Mouse (Mus musculus) forebrain, embryonic 13.5 days (tissue): ENCODE results near the gene Arpc1b. TPM values are rescaled to one million over a fixed set of nuclear protein-coding genes. Genes with fewer than 3 reads are reported as not detected.
A peak's percentile ranks its signal among the peaks of the same experiment; 100 is the strongest.
"Not testable (repeated sequence)": the region's sequence is repeated elsewhere in the genome, so short reads cannot be mapped to it uniquely, and the experiment has no call there.

Experiments used
- ATAC-seq: fragments of 200-750 bp; cut with Nextera tagmentation; 2 replicates; pipeline ENCODE4 v1.8.0; 2017
- H3K27ac ChIP-seq: fragments of 300-500 bp; sonication (generic); 2 replicates; pipeline ENCODE4 v1.5.1; 2015; ENCODE audit warnings: inconsistent platforms, mild to moderate bottlenecking, moderate library complexity
- H3K27me3 ChIP-seq: fragments of 300-500 bp; sonication (generic); 2 replicates; pipeline ENCODE4 v1.6.1; 2015; ENCODE audit warnings: mild to moderate bottlenecking, inconsistent platforms
- H3K36me3 ChIP-seq: fragments of 300-500 bp; sonication (generic); 2 replicates; pipeline ENCODE4 v1.6.1; 2015; ENCODE audit warnings: mild to moderate bottlenecking, inconsistent platforms; ENCODE audit not compliant: poor library complexity, severe bottlenecking
- H3K4me1 ChIP-seq: fragments of 300-500 bp; sonication (generic); 2 replicates; pipeline ENCODE4 v1.6.1; 2015; ENCODE audit warnings: inconsistent platforms
- H3K4me2 ChIP-seq: fragments of 300-500 bp; sonication (generic); 2 replicates; pipeline ENCODE4 v1.6.1; 2015; ENCODE audit warnings: inconsistent platforms, mild to moderate bottlenecking, moderate library complexity
- H3K4me3 ChIP-seq: fragments of 300-500 bp; sonication (generic); 2 replicates; pipeline ENCODE4 v1.5.1; 2015; ENCODE audit warnings: mild to moderate bottlenecking, inconsistent platforms
- H3K9ac ChIP-seq: fragments of 300-500 bp; sonication (generic); 2 replicates; pipeline ENCODE4 v1.6.1; 2015; ENCODE audit warnings: mild to moderate bottlenecking, inconsistent platforms
- H3K9me3 ChIP-seq: fragments of 300-500 bp; sonication (generic); replicated peaks from 2 replicates; pipeline ENCODE4 v1.6.1; 2016; ENCODE audit warnings: inconsistent platforms
- WGBS: fragments of 180-500 bp; shearing (Covaris S2); methylation state at CpG from one replicate; pipeline ENCODE4 v1.1.7; 2015; 5-methylcytosine and 5-hydroxymethylcytosine counted together
- polyA plus RNA-seq: library from polyadenylated mRNA; unstranded; fragments of >200 nt; fragmentation: Nextera tagmentation; extraction: Ambion mirVana; gene quantifications from 2 replicates; pipeline ENCODE4 v1.2.1, GENCODE M21; 2015

The Arpc1b gene
- polyA plus RNA-seq, 1 experiment from 2014 or later: 58.1 TPM

GRCm38 (mm10) chr5:145133275-145133674 lies 19.3 kb downstream of the Arpc1b start:
- H3K4me1 ChIP-seq: peaks cover 10% of the 10 kb centered on the region
- WGBS: 93% methylated on average over 6 of the region's 6 CpGs
- not testable (repeated sequence) for H3K4me2 ChIP-seq, H3K9me3 ChIP-seq, ATAC-seq, H3K9ac ChIP-seq, H3K27me3 ChIP-seq, H3K27ac ChIP-seq, H3K4me3 ChIP-seq
- peaks cover 89% of the 10 kb centered on the region for H3K36me3 ChIP-seq

GRCm38 (mm10) chr5:145138836-145139235 lies 24.8 kb downstream of the Arpc1b start:
- H3K9ac ChIP-seq: peak overlapping the region; percentile 93
- H3K27ac ChIP-seq: no peak overlapping the region
- H3K4me2 ChIP-seq: peak overlapping the region; percentile 94
- no peak for ATAC-seq
- H3K4me1 ChIP-seq: peaks cover 33% of the 10 kb centered on the region
- H3K4me3 ChIP-seq: peak overlapping the region; percentile 97
- 15% methylated on average over 6 of the region's 6 CpGs for WGBS
- peaks cover 59% of the 10 kb centered on the region for H3K36me3 ChIP-seq
- no peaks in the 10 kb centered on the region for H3K27me3 ChIP-seq
- no peaks in the 10 kb centered on the region for H3K9me3 ChIP-seq

GRCm38 (mm10) chr5:145139571-145140519 lies 25.8 kb downstream of the Arpc1b start, which contains the start of the genes Pdap1 and Bud31:
Pdap1 (minus strand) TSS chr5:145140238.
Bud31 (plus strand) TSS chr5:145140362.
- WGBS: under 1% methylated on average over 83 of the region's 84 CpGs
- Histone ChIP-seq H3K4me3 (peak within 1 kb of the TSS; percentile 97), H3K27ac (peak within 1 kb of the TSS; percentile 80), H3K9ac (peak within 1 kb of the TSS; percentile 93), H3K36me3 (peaks cover 59% of the 10 kb centered on the region), H3K27me3 (no peaks in the 10 kb centered on the region), H3K9me3 (no peaks in the 10 kb centered on the region), H3K4me1 (peaks cover 33% of the 10 kb centered on the region), H3K4me2 (peak within 1 kb of the TSS; percentile 94)
- ATAC-seq: peak; percentile 96

DNA sequence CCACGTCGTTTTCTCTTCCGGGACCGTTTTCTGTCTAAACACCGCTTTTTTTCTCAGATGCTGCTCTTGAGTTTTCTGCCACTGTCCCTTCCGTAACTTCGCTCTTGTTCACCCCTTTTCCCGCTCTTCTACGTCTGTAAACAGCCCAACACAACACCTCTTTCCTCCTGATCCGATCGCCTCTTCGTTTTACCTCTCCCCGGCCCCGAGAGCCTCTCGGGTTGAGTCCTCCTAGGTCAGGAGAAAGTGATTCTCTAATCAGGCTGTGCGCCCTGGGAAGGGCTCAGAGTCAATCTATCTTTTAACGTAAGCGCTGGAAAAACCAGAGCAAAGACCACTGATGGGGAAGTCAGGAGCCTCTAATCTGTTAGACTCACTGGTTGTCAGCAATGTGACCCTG lies 26.6 kb downstream of the Arpc1b start:
- Histone ChIP-seq H3K9me3 (no peaks in the 10 kb centered on the region), H3K36me3 (peaks cover 59% of the 10 kb centered on the region), H3K4me2 (peak overlapping the region; percentile 94), H3K4me3 (peak overlapping the region; percentile 97), H3K4me1 (peaks cover 33% of the 10 kb centered on the region), H3K27ac (peak overlapping the region; percentile 80), H3K27me3 (no peaks in the 10 kb centered on the region), H3K9ac (peak overlapping the region; percentile 93)
- WGBS: 2% methylated on average over 18 of the region's 18 CpGs
- peak; percentile 5; the same call in 1 of the 2 replicates for ATAC-seq

DNA sequence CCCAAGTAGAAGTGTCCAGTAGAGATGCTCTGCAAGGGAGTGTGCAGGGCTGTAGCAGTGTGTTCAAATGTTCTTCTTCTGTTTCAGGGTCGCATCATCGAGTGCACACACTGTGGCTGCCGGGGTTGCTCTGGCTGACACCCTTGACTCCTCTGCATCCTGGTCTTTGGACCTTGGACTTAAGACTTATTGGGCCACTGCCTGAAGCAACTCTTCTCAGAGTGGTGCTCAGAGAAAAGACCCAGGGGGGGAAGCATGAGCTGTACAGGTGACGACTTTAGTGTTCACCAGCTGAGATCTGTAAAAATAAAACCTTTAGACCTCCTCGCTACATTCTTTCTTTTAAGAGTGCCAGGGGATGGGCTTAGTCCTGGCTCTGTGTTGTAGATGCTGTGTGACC lies 33.7 kb downstream of the Arpc1b start:
- Histone ChIP-seq H3K4me1 (no peaks in the 10 kb centered on the region), H3K27me3 (no peaks in the 10 kb centered on the region), H3K9ac (no peak overlapping the region), H3K27ac (no peak overlapping the region), H3K4me2 (no peak overlapping the region), H3K36me3 (peaks cover 100% of the 10 kb centered on the region), H3K9me3 (no peaks in the 10 kb centered on the region), H3K4me3 (no peak overlapping the region)
- ATAC-seq: no peak
- WGBS: 93% methylated on average over 5 of the region's 5 CpGs

GRCm38 (mm10) chr5:145149294-145149693 lies 35.3 kb downstream of the Arpc1b start:
- no peak overlapping the region for H3K4me2 ChIP-seq
- no peaks in the 10 kb centered on the region for H3K4me1 ChIP-seq
- H3K27ac ChIP-seq: no peak overlapping the region
- ATAC-seq: no peak
- H3K9ac ChIP-seq: no peak overlapping the region
- H3K36me3 ChIP-seq: peaks cover 100% of the 10 kb centered on the region
- no peaks in the 10 kb centered on the region for H3K9me3 ChIP-seq
- no peaks in the 10 kb centered on the region for H3K27me3 ChIP-seq
- H3K4me3 ChIP-seq: no peak overlapping the region
- 86% methylated on average over 6 of the region's 6 CpGs for WGBS

GRCm38 (mm10) chr5:145152690-145153089 lies 38.7 kb downstream of the Arpc1b start:
- Histone ChIP-seq H3K4me3 (no peak overlapping the region), H3K4me2 (no peak overlapping the region), H3K27ac (no peak overlapping the region), H3K9me3 (no peaks in the 10 kb centered on the region), H3K36me3 (peaks cover 94% of the 10 kb centered on the region), H3K27me3 (no peaks in the 10 kb centered on the region), H3K4me1 (no peaks in the 10 kb centered on the region), H3K9ac (no peak overlapping the region)
- no peak for ATAC-seq
- 95% methylated on average over 5 of the region's 5 CpGs for WGBS

DNA sequence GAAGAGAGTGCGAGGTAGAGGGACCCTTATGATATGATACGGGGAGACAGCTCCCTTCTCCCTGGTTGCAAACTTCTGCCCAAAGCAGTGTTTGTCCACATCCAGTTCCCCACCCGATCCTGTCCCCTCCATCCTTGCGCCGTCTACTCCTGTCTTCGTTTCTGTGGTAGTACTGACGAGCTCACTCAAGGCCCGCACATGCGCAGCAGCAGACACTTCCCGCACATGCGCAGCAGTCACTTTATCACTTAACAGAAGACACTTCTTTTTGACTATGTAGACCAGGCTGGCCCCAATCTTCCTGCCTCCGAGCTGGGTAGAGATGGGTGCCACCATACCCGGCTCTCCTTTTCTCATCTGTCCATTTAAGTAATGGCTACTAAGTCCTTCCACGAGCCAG lies 47.3 kb downstream of the Arpc1b start:
- WGBS: 91% methylated on average over 14 of the region's 14 CpGs
- H3K27ac ChIP-seq: no peak overlapping the region
- H3K4me1 ChIP-seq: peaks cover 7% of the 10 kb centered on the region
- no peak overlapping the region for H3K4me3 ChIP-seq
- no peak for ATAC-seq
- no peaks in the 10 kb centered on the region for H3K27me3 ChIP-seq
- H3K36me3 ChIP-seq: peaks cover 81% of the 10 kb centered on the region
- no peak overlapping the region for H3K4me2 ChIP-seq
- H3K9ac ChIP-seq: no peak overlapping the region
- no peaks in the 10 kb centered on the region for H3K9me3 ChIP-seq

- Histone ChIP-seq H3K4me3 (no peak overlapping the region), H3K4me2 (no peak overlapping the region), H3K9ac (no peak overlapping the region), H3K9me3 (no peaks in the 10 kb centered on the region), H3K27me3 (no peaks in the 10 kb centered on the region), H3K4me1 (peaks cover 22% of the 10 kb centered on the region), H3K36me3 (peaks cover 53% of the 10 kb centered on the region), H3K27ac (no peak overlapping the region)
- WGBS: 69% methylated on average over 3 of the region's 3 CpGs
- no peak for ATAC-seq
Measured at GRCm38 (mm10) chr5:145164710-145165109, 50.7 kb downstream of the Arpc1b start.

DNA sequence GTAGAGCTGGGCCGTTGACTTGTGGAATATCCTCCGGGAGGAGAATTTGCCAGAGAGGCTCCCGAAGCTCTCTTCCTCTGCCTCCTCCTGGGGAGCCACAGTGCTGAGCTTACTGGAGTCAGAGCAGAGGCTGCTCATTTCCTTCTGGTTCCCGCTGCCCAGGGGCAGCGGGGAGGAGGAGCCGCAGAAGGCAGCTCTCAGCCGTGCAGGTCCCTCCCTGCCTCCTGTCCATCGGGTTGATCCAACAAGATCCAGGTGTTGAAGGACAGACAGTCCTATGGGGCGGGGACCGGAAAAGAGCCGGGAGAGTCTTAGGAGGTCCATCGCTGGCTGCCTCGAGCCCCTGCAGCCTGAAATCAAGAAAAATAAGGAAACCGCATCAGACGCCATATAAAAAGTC lies 51.2 kb downstream of the Arpc1b start:
- no peak for ATAC-seq
- H3K36me3 ChIP-seq: peaks cover 51% of the 10 kb centered on the region
- no peaks in the 10 kb centered on the region for H3K27me3 ChIP-seq
- H3K4me3 ChIP-seq: no peak overlapping the region
- no peak overlapping the region for H3K27ac ChIP-seq
- no peaks in the 10 kb centered on the region for H3K9me3 ChIP-seq
- WGBS: 89% methylated on average over 15 of the region's 15 CpGs
- peaks cover 22% of the 10 kb centered on the region for H3K4me1 ChIP-seq
- H3K9ac ChIP-seq: no peak overlapping the region
- H3K4me2 ChIP-seq: no peak overlapping the region

DNA sequence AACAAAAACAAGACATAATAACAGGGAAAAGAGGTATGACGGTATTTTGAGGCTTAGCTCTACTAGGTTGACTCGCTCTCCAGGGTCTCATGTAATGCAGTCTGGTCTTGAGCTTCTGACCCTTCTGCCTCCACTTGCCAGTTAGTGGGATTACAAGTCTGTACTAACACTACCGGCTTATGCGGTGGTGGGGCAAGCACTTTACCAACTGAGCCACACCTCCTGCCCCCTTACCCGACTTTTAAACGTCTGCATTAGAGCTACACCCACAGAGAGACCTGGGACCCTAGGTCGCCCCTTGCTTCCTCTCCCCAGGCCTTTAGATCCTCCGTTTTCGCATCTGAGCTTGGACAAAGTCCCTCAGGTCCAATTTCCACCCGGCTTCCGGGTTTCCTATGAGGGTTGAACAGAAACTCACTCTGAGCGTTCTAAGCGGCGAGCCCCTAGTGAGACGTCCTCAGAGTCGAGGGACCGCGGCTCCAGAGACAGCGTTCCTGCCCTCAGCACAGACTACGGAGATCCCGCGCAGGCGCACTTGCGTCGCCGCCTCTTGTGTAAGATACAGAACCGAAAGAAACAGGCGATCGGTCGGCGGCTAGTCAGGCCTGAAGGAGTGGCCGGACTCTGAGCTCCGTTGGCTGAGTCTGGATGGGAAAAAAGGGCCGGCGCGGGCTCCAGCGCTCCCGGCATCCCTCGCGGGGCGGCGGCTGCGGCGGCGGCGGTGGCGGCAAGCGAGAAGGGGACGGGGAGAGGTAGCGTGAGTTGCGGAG lies 52.7 kb downstream of the Arpc1b start, which contains the start of the genes Ptcd1 and Cpsf4:
Gene Ptcd1, minus strand, starts transcription at position 573 of the 770 bp plus-strand sequence.
Gene Cpsf4, plus strand, starts transcription at position 678 of the 770 bp plus-strand sequence.
- under 1% methylated on average over 42 of the region's 51 CpGs for WGBS
- H3K9ac ChIP-seq: peak within 1 kb of the TSS; percentile 96
- H3K4me1 ChIP-seq: peaks cover 22% of the 10 kb centered on the region
- H3K27ac ChIP-seq: peak within 1 kb of the TSS; percentile 75
- peaks cover 51% of the 10 kb centered on the region for H3K36me3 ChIP-seq
- H3K27me3 ChIP-seq: no peaks in the 10 kb centered on the region
- H3K4me3 ChIP-seq: peak within 1 kb of the TSS; percentile 95
- H3K4me2 ChIP-seq: peak within 1 kb of the TSS; percentile 97
- ATAC-seq: peak; percentile 97
- H3K9me3 ChIP-seq: no peaks in the 10 kb centered on the region

GRCm38 (mm10) chr5:145167306-145167661 lies 53.3 kb downstream of the Arpc1b start:
- peak overlapping the region; percentile 75 for H3K27ac ChIP-seq
- H3K9ac ChIP-seq: peak overlapping the region; percentile 96
- no peaks in the 10 kb centered on the region for H3K27me3 ChIP-seq
- H3K36me3 ChIP-seq: peaks cover 52% of the 10 kb centered on the region
- peaks cover 22% of the 10 kb centered on the region for H3K4me1 ChIP-seq
- under 1% methylated on average over 27 of the region's 28 CpGs for WGBS
- H3K4me3 ChIP-seq: peak overlapping the region; percentile 95
- peak overlapping the region; percentile 97 for H3K4me2 ChIP-seq
- peak; percentile 77 for ATAC-seq
- no peaks in the 10 kb centered on the region for H3K9me3 ChIP-seq
